ENCODE assay signal across 7 mouse cellular contexts in the genomic region with DNA sequence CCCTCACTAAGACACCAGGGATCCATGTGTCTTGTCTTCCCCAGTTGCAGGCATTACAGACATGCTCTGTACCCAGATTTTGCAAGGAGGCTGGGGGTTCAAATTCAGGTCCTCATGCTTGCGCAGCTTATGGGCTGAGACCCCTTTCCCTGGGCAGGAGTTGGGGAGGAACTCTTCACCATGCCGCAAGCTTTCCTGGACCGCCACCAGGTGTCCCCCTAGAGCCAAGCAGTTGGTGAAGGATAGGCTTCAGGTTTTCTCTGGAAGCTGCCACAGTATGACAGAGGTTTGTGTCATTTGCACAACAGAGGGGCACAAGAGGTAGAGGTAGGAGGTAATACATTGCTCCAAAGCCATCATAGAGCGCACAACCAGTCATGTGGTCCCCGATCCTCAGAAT. TPM values are rescaled to one million over a fixed set of nuclear protein-coding genes. Genes with fewer than 3 reads are reported as not detected.
DNase-seq lines count a peak whose midpoint lies in the region; ATAC-seq and TF ChIP-seq lines count a peak whose summit lies in the region.

No protein-coding gene starts in this region.

- no peak for ATAC-seq in intestine, embryonic 14.5 days (replicated peaks; ENCODE audit: low FRiP score, low TSS enrichment, low read depth)
- no peak for ATAC-seq in intestine, embryonic 15.5 days
- no peak for ATAC-seq in midbrain, postnatal 0 days (ENCODE audit: low FRiP score)

- no peaks in the 10 kb centered on the region for H3K4me1 ChIP-seq in intestine, embryonic 14.5 days (replicated peaks; ENCODE audit: control insufficient read depth, insufficient read depth, low read length)
- H3K4me1 ChIP-seq in intestine, embryonic 15.5 days (replicated peaks), result no peaks in the 10 kb centered on the region
- no peaks in the 10 kb centered on the region for H3K4me1 ChIP-seq in thymus, adult 2 months (replicated peaks; ENCODE audit: control insufficient read depth, insufficient read depth, low read length)
- no peaks in the 10 kb centered on the region for H3K4me1 ChIP-seq in midbrain, postnatal 0 days (ENCODE audit: insufficient read depth, low read length)

- WGBS in intestine, embryonic 14.5 days, result 41% methylated on average over 5 of the region's 5 CpGs
- WGBS in intestine, embryonic 15.5 days, result 41% methylated on average over 5 of the region's 5 CpGs
- 53% methylated on average over 5 of the region's 5 CpGs for WGBS in thymus, adult 2 months
- 46% methylated on average over 5 of the region's 5 CpGs for WGBS in midbrain, postnatal 0 days

- DNase-seq in intestine, embryonic 14.5 days (ENCODE audit: low spot score), result peak; percentile 70
- DNase-seq in thymus, adult 2 months, result peak; percentile 9
- no peak for DNase-seq in thymus, postnatal 36 days
- peak; percentile 26 for DNase-seq in embryo, embryonic 11.5 days (ENCODE audit: low read depth, low spot score)
- DNase-seq in midbrain, postnatal 0 days (ENCODE audit: low spot score), result peak; percentile 61
- no peak for DNase-seq in natural killer cell, adult 2 months (ENCODE audit: low spot score in 2 of 2)

- H3K27ac ChIP-seq in intestine, embryonic 14.5 days (ENCODE audit: low read depth), result no peak overlapping the region
- H3K27ac ChIP-seq in intestine, embryonic 15.5 days, result no peak overlapping the region
- H3K27ac ChIP-seq in thymus, adult 2 months (ENCODE audit: control insufficient read depth, insufficient read depth, low read length), result no peak overlapping the region
- no peak overlapping the region for H3K27ac ChIP-seq in midbrain, postnatal 0 days (ENCODE audit: low read depth, low read length)

- H3K27me3 ChIP-seq in intestine, embryonic 14.5 days (replicated peaks; ENCODE audit: control insufficient read depth, insufficient read depth, low read length), result no peaks in the 10 kb centered on the region; the same call in 1 of the 2 replicates
- H3K27me3 ChIP-seq in intestine, embryonic 15.5 days (replicated peaks), result no peaks in the 10 kb centered on the region
- H3K27me3 ChIP-seq in thymus, adult 2 months (ENCODE audit: control insufficient read depth, insufficient read depth, low read length), result no peaks in the 10 kb centered on the region
- H3K27me3 ChIP-seq in midbrain, postnatal 0 days (ENCODE audit: insufficient read depth, low read length), result no peaks in the 10 kb centered on the region

- no peaks in the 10 kb centered on the region for H3K36me3 ChIP-seq in intestine, embryonic 14.5 days (ENCODE audit: control insufficient read depth, insufficient read depth, low read length)
- H3K36me3 ChIP-seq in intestine, embryonic 15.5 days, result no peaks in the 10 kb centered on the region
- no peaks in the 10 kb centered on the region for H3K36me3 ChIP-seq in thymus, adult 2 months (ENCODE audit: control insufficient read depth, insufficient read depth, low read length)
- no peaks in the 10 kb centered on the region for H3K36me3 ChIP-seq in midbrain, postnatal 0 days (ENCODE audit: insufficient read depth, low read length)

- H3K4me2 ChIP-seq in intestine, embryonic 14.5 days (ENCODE audit: low read length), result no peak overlapping the region
- H3K4me2 ChIP-seq in intestine, embryonic 15.5 days (replicated peaks), result no peak overlapping the region
- no peak overlapping the region for H3K4me2 ChIP-seq in midbrain, postnatal 0 days (ENCODE audit: low read depth, low read length, poor library complexity, severe bottlenecking)

- no peaks in the 10 kb centered on the region for H3K9me3 ChIP-seq in intestine, embryonic 14.5 days (ENCODE audit: control insufficient read depth, low read length)
- no peaks in the 10 kb centered on the region for H3K9me3 ChIP-seq in intestine, embryonic 15.5 days
- no peaks in the 10 kb centered on the region for H3K9me3 ChIP-seq in midbrain, postnatal 0 days (ENCODE audit: low read length)

- no peak overlapping the region for H3K9ac ChIP-seq in intestine, embryonic 14.5 days (ENCODE audit: low read length)
- H3K9ac ChIP-seq in intestine, embryonic 15.5 days, result no peak overlapping the region
- H3K9ac ChIP-seq in midbrain, postnatal 0 days (replicated peaks; ENCODE audit: low read length, poor library complexity, severe bottlenecking), result no peak overlapping the region

- TF ChIP-seq CTCF in thymus, adult 2 months (IDR thresholded peaks at IDR 0.05; ENCODE audit: borderline replicate concordance, control insufficient read depth, extremely low read depth, insufficient read depth, low read length, poor library complexity), result no peak
- TF ChIP-seq CTCF in midbrain, postnatal 0 days (IDR thresholded peaks at IDR 0.05), result peak; percentile 87

- no peak for TF ChIP-seq POLR2A in thymus, adult 2 months (IDR thresholded peaks at IDR 0.05; ENCODE audit: control insufficient read depth, extremely low read depth, insufficient read depth, low read length, poor library complexity)

- H3K4me3 ChIP-seq in intestine, embryonic 14.5 days (ENCODE audit: low read depth, low read length), result no peak overlapping the region
- H3K4me3 ChIP-seq in intestine, embryonic 15.5 days (replicated peaks), result no peak overlapping the region
- no peak overlapping the region for H3K4me3 ChIP-seq in thymus, adult 2 months (ENCODE audit: control insufficient read depth, insufficient read depth, low read length)
- H3K4me3 ChIP-seq in midbrain, postnatal 0 days (ENCODE audit: low read depth, low read length), result no peak overlapping the region

RNA-seq across cellular contexts. Expression of gene Piwil1, which starts 28.3 kb away (rescaled TPM):
- polyA plus RNA-seq in intestine, embryonic 14.5 days (2014; fragmentation: Nextera tagmentation; extraction: Ambion mirVana), result not detected in 2 replicates
- not detected in 2 replicates for polyA plus RNA-seq in intestine, embryonic 15.5 days (2015; fragmentation: Nextera tagmentation; extraction: Ambion mirVana)
- polyA plus RNA-seq in thymus, adult 2 months (2012; rRNA removed), result 0.05 and 0.08 TPM in 2 replicates
- 0.22 and 0.76 TPM in 2 replicates for total RNA-seq in midbrain, postnatal 0 days (2014; rRNA removed)
- 0.45 and 0.47 TPM in 2 replicates for polyA plus RNA-seq in midbrain, postnatal 0 days (2015; fragmentation: Nextera tagmentation; extraction: Ambion mirVana)

Comparison
In these comparisons a context has a peak if more than half of its experiments do, and no peak if none do; other contexts are left out.
1. DNase-seq: peak in intestine, embryonic 14.5 days (single experiment), thymus, adult 2 months (single experiment), embryo, embryonic 11.5 days (single experiment) and midbrain, postnatal 0 days (single experiment); none in thymus, postnatal 36 days (0 of 2) and natural killer cell, adult 2 months (0 of 2).